Mouse (Mus musculus) gastrocnemius, postnatal 36 days (tissue): Measurements from ENCODE around the gene Impdh1. TPM values are rescaled to one million over a fixed set of nuclear protein-coding genes. Genes with fewer than 3 reads are reported as not detected.

Experiments
- microRNA-seq, 2 experiments: library from miRNA; unstranded; fragments of <30 nt; microRNA quantifications; one replicate each; pipeline ENCODE4 v1.2.0; 2021
- total RNA-seq, 2 experiments: library from RNA; stranded (reverse); gene quantifications; 2 replicates each; pipeline ENCODE4 v1.2.3; 2021

Gene Impdh1
- total RNA-seq, 2 experiments from 2014 or later = 10.5 to 15.5 TPM

Small RNA genes lying within 50 kb of the gene (microRNA-seq; reads per million reads assigned to microRNA genes)
- gene Gm24303 = 0 reads per million in 2 experiments

Other genes with a start within 250 kb of the Impdh1 start
- gene Lep, start 156.1 kb downstream of the Impdh1 start, total RNA-seq = under 1 TPM; 0.39 to 0.66 TPM
- gene Rbm28, start 51.4 kb downstream of the Impdh1 start, total RNA-seq = 10 to 100 TPM; 12.8 to 15.7 TPM
- under 1 TPM; 0.43 to 0.54 TPM for gene Prrt4, start 36.8 kb downstream of the Impdh1 start, total RNA-seq
- 1 to 10 TPM; 3.2 to 3.4 TPM for gene Hilpda, start 56.1 kb upstream of the Impdh1 start, total RNA-seq
- not detected for gene Fam71f2, start 63.2 kb upstream of the Impdh1 start, total RNA-seq
- not detected for gene Fam71f1, start 102.8 kb upstream of the Impdh1 start, total RNA-seq
- gene Calu, start 131.7 kb upstream of the Impdh1 start, total RNA-seq = 10 to 100 TPM; 82.5 to 86.2 TPM
- under 1 TPM in 1 of 2 experiments, not detected in 1; 0.35 TPM for gene Opn1sw, start 172.1 kb upstream of the Impdh1 start, total RNA-seq
- gene Ccdc136, start 179.9 kb upstream of the Impdh1 start, total RNA-seq = 10 to 100 TPM; 10.1 to 12.9 TPM
- gene Flnc, start 216.9 kb upstream of the Impdh1 start, total RNA-seq = 100 to 1,000 TPM; 403 to 438 TPM